Mouse (Mus musculus) MEL (cell line): ENCODE results near the gene Zyg11a. TPM values are rescaled to one million over a fixed set of nuclear protein-coding genes. Genes with fewer than 3 reads are reported as not detected.
A peak's percentile ranks its signal among the peaks of the same experiment; 100 is the strongest.

ENCODE experiments used
- DNase-seq: peaks from one replicate; pipeline ENCODE4 v3.0.0; 2011; ENCODE audit warnings: low read depth, low spot score
- H3K27ac ChIP-seq: 2 replicates; pipeline ENCODE4 v1.5.1; 2012; ENCODE audit warnings: low read depth, mild to moderate bottlenecking, control low read depth, low read length, moderate library complexity; ENCODE audit not compliant: control insufficient read depth
- H3K27me3 ChIP-seq, 2 experiments: fragments of 150-350 bp in 1 of 2; sonication (generic) in 1 of 2; 2 replicates each; pipeline ENCODE4 v1.6.1; 2012; ENCODE audit warnings: low read length in 2 of 2, mild to moderate bottlenecking in 2 of 2, improper control_type of control experiment in 1 of 2, moderate library complexity in 1 of 2; ENCODE audit not compliant: insufficient read depth in 2 of 2, control insufficient read depth in 1 of 2
- H3K36me3 ChIP-seq, 2 experiments: 2 replicates each; pipeline ENCODE4 v1.6.1; 2012 to 2014; ENCODE audit warnings: low read length in 2 of 2, improper control_type of control experiment in 1 of 2, inconsistent platforms in 1 of 2, mild to moderate bottlenecking in 1 of 2; ENCODE audit not compliant: insufficient read depth in 2 of 2, control insufficient read depth in 1 of 2
- H3K4me1 ChIP-seq, 2 experiments: fragments of 150-350 bp in 1 of 2; sonication (generic) in 1 of 2; 2 replicates each; pipeline ENCODE4 v1.6.1; 2012; ENCODE audit warnings: low read length in 2 of 2, improper control_type of control experiment in 1 of 2, mild to moderate bottlenecking in 1 of 2; ENCODE audit not compliant: insufficient read depth in 2 of 2, control insufficient read depth in 1 of 2
- H3K4me3 ChIP-seq, 2 experiments: fragments of 150-350 bp in 1 of 2; sonication (generic) in 1 of 2; 2 replicates each; pipeline ENCODE4 v1.5.1; 2012; ENCODE audit warnings: low read depth in 2 of 2, low read length in 2 of 2, mild to moderate bottlenecking in 2 of 2, moderate library complexity in 2 of 2, control low read depth in 1 of 2, improper control_type of control experiment in 1 of 2; ENCODE audit not compliant: control insufficient read depth in 1 of 2, insufficient read depth in 1 of 2
- H3K79me2 ChIP-seq: 2 replicates; pipeline ENCODE4 v1.6.1; 2012; ENCODE audit warnings: mild to moderate bottlenecking, low read length, moderate library complexity; ENCODE audit not compliant: control insufficient read depth, poor library complexity, insufficient read depth
- H3K9ac ChIP-seq: 2 replicates; pipeline ENCODE4 v1.6.1; 2012; ENCODE audit warnings: low read depth, mild to moderate bottlenecking, control low read depth, low read length, moderate library complexity; ENCODE audit not compliant: control insufficient read depth, poor library complexity, severe bottlenecking
- H3K9me3 ChIP-seq: fragments of 150-350 bp; sonication (generic); replicated peaks from 2 replicates; pipeline ENCODE4 v1.6.1; 2012; ENCODE audit warnings: mild to moderate bottlenecking, low read length, improper control_type of control experiment, moderate library complexity; ENCODE audit not compliant: insufficient read depth
- BHLHE40 ChIP-seq: IDR thresholded peaks from 2 replicates; pipeline ENCODE4 v1.6.1; 2012; ENCODE audit warnings: low read depth, mild to moderate bottlenecking, inconsistent platforms, low read length, improper control_type of control experiment, borderline replicate concordance
- CHD1 ChIP-seq: IDR thresholded peaks from 2 replicates; pipeline ENCODE4 v1.6.1; 2012; ENCODE audit warnings: low read depth, mild to moderate bottlenecking, inconsistent platforms, low read length, improper control_type of control experiment
- CHD2 ChIP-seq: IDR thresholded peaks from 2 replicates; pipeline ENCODE4 v1.6.1; 2011; ENCODE audit warnings: low read length, improper control_type of control experiment
- EP300 ChIP-seq, 2 experiments: IDR thresholded peaks; 2 replicates each; pipeline ENCODE4 v1.6.1; 2011; ENCODE audit warnings: improper control_type of control experiment in 2 of 2, low read length in 2 of 2, low read depth in 1 of 2, mild to moderate bottlenecking in 1 of 2
- GATA1 ChIP-seq: IDR thresholded peaks from 2 replicates; pipeline ENCODE4 v1.6.1; 2011; ENCODE audit warnings: low read depth, low read length, improper control_type of control experiment
- KAT2A ChIP-seq: conservative IDR thresholded peaks from 2 replicates; pipeline ENCODE4 v1.6.1; 2012; ENCODE audit warnings: low read depth, low read length, improper control_type of control experiment, inconsistent platforms
- MAX ChIP-seq: IDR thresholded peaks from 2 replicates; pipeline ENCODE4 v1.6.1; 2011; ENCODE audit warnings: low read length, improper control_type of control experiment
- MEF2A ChIP-seq: IDR thresholded peaks from 2 replicates; pipeline ENCODE4 v1.6.1; 2014; ENCODE audit warnings: low read depth, mild to moderate bottlenecking, inconsistent platforms, low read length, improper control_type of control experiment; ENCODE audit not compliant: poor library complexity, insufficient replicate concordance, severe bottlenecking; ENCODE audit errors: extremely low read depth
- MXI1 ChIP-seq: IDR thresholded peaks from 2 replicates; pipeline ENCODE4 v1.6.1; 2011; ENCODE audit warnings: mild to moderate bottlenecking, low read depth, low read length, improper control_type of control experiment
- MYC ChIP-seq: IDR thresholded peaks from 2 replicates; pipeline ENCODE4 v1.6.1; 2011; ENCODE audit warnings: low read depth, mild to moderate bottlenecking, low read length, improper control_type of control experiment, moderate library complexity
- NELFE ChIP-seq: IDR thresholded peaks from 2 replicates; pipeline ENCODE4 v1.6.1; 2011; ENCODE audit warnings: low read depth, low read length, improper control_type of control experiment
- TAL1 ChIP-seq: IDR thresholded peaks from 2 replicates; pipeline ENCODE4 v1.6.1; 2012; ENCODE audit warnings: mild to moderate bottlenecking, inconsistent platforms, low read length, moderate library complexity, mixed read lengths
- TBP ChIP-seq: IDR thresholded peaks from 2 replicates; pipeline ENCODE4 v1.8.0; 2011; ENCODE audit warnings: low read depth, low read length, improper control_type of control experiment
- TCF12 ChIP-seq: IDR thresholded peaks from 2 replicates; pipeline ENCODE4 v1.6.1; 2014; ENCODE audit warnings: low read depth, mild to moderate bottlenecking, inconsistent platforms, low read length, improper control_type of control experiment, moderate library complexity
- USF2 ChIP-seq, 2 experiments: IDR thresholded peaks; 2 replicates each; pipeline ENCODE4 v1.6.1; 2011 to 2012; ENCODE audit warnings: improper control_type of control experiment in 2 of 2, low read length in 2 of 2, borderline replicate concordance in 1 of 2, inconsistent platforms in 1 of 2, low read depth in 1 of 2, mild to moderate bottlenecking in 1 of 2; ENCODE audit not compliant: insufficient read depth in 1 of 2
- ZC3H11A ChIP-seq: IDR thresholded peaks from 2 replicates; pipeline ENCODE4 v1.6.1; 2012; ENCODE audit warnings: low read depth, mild to moderate bottlenecking, inconsistent platforms, low read length, improper control_type of control experiment
- ZKSCAN1 ChIP-seq: IDR thresholded peaks from 2 replicates; pipeline ENCODE4 v1.6.1; 2012; ENCODE audit warnings: low read depth, mild to moderate bottlenecking, inconsistent platforms, low read length, improper control_type of control experiment, moderate library complexity
- polyA plus RNA-seq, 2 experiments: library from polyadenylated mRNA; stranded (reverse) in 1 of 2; unstranded in 1 of 2; fragments of >175 nt in 1 of 2; fragments of >200 nt in 1 of 2; gene quantifications; 2 replicates each; pipeline versions ENCODE4 v1.2.1 to v1.2.4; 2012; ENCODE audit warnings: low replicate concordance in 2 of 2, low read depth in 1 of 2; ENCODE audit not compliant: insufficient read length in 2 of 2, insufficient read depth in 1 of 2, missing spikeins in 1 of 2
- total RNA-seq: library from RNA; depleted of rRNA; stranded (reverse); fragments of 300-350 nt; gene quantifications from 2 replicates; pipeline ENCODE4 v1.2.3, GENCODE M21; 2012

Zyg11a gene
- total and polyA plus RNA-seq, 3 experiments: 0.18 TPM; not detected in 2

DNA sequence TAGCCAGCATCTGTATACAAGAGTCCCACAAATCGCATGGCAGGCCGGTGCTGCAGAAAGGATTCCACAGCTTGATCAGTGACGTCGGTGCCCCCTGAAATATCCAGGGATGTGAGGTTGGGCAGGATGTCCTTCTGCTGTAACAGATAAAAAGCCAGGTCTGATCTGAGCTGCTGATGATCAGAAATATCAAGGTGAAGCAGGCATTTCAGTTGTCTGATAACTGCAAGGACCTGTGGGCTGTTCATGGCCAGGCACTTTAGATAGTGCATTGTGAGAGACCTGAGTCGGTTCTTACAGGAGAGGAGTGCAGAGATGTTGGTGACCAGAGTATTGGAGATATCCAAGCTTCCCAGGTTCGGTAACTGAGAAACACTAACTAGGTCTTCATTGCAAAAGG, 13.2 kb downstream of the Zyg11a start:
- peak; percentile 19 for DNase-seq
- Histone ChIP-seq H3K4me3 (no peak overlapping the region), H3K27ac (no peak overlapping the region), H3K27me3 (no peaks in the 10 kb centered on the region), H3K36me3 (peaks cover 0 to 10% of the 10 kb centered on the region in 2 experiments; a peak in 1 of 4 replicates), H3K79me2 (no peaks in the 10 kb centered on the region), H3K9ac (no peak overlapping the region), H3K9me3 (no peaks in the 10 kb centered on the region), H3K4me1 (peaks cover 0 to 11% of the 10 kb centered on the region in 2 experiments; a peak in 2 of 4 replicates)
- TF ChIP-seq MXI1 (no peak), EP300 (IDR thresholded peaks at IDR 0.05; ENCODE audit: low read depth in 1 of 2, low read length in 2 of 2) (peak; percentile 52 to 68), TCF12 (peak; percentile 55; the same call in 1 of the 2 replicates), GATA1 (peak; percentile 68)

DNA sequence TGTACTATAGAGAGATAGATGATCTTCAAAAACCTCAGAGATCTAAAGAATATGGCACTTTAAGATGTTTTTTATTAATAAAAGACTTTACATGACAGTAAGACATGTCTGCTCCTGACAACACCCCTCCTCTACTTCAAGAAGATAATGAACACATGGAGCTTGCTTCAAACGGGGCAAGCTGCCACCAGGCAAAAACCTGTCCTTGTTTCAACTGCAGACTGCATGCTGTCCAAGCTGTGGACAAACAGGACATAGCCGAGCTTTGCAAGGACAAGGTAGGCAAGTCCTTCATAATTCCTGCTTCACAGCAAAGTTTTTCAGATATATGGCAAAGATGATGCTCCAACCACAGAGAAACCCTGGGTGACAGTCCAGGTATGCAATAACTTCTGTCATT, 18.6 kb downstream of the Zyg11a start:
- no peak for DNase-seq
- no peak overlapping the region for H3K9ac ChIP-seq
- H3K27ac ChIP-seq: no peak overlapping the region
- H3K9me3 ChIP-seq: no peaks in the 10 kb centered on the region
- peaks cover 0 to under 1% of the 10 kb centered on the region in 2 experiments; a peak in 1 of 4 replicates for H3K4me1 ChIP-seq
- H3K36me3 ChIP-seq: peaks cover 0 to under 1% of the 10 kb centered on the region in 2 experiments; a peak in 1 of 4 replicates
- TF ChIP-seq TBP (no peak), CHD1 (no peak), MAX (no peak), USF2 (IDR thresholded peaks at IDR 0.05; ENCODE audit: borderline replicate concordance in 1 of 2, insufficient read depth in 1 of 2, low read depth in 1 of 2, low read length in 2 of 2) (no peak), TAL1 (no peak), EP300 (IDR thresholded peaks at IDR 0.05; ENCODE audit: low read depth in 1 of 2, low read length in 2 of 2) (no peak), BHLHE40 (no peak), ZC3H11A (no peak), MYC (no peak), CHD2 (no peak), NELFE (no peak), ZKSCAN1 (no peak), MEF2A (no peak), KAT2A (no peak)
- TF ChIP-seq, all 39 proteins: peak for 0
- Histone ChIP-seq H3K4me3 (no peak overlapping the region), H3K27me3 (no peaks in the 10 kb centered on the region), H3K79me2 (no peaks in the 10 kb centered on the region)
